Mouse (Mus musculus): ENCODE measurements around the gene Mgll.

Mgll gene

DNA sequence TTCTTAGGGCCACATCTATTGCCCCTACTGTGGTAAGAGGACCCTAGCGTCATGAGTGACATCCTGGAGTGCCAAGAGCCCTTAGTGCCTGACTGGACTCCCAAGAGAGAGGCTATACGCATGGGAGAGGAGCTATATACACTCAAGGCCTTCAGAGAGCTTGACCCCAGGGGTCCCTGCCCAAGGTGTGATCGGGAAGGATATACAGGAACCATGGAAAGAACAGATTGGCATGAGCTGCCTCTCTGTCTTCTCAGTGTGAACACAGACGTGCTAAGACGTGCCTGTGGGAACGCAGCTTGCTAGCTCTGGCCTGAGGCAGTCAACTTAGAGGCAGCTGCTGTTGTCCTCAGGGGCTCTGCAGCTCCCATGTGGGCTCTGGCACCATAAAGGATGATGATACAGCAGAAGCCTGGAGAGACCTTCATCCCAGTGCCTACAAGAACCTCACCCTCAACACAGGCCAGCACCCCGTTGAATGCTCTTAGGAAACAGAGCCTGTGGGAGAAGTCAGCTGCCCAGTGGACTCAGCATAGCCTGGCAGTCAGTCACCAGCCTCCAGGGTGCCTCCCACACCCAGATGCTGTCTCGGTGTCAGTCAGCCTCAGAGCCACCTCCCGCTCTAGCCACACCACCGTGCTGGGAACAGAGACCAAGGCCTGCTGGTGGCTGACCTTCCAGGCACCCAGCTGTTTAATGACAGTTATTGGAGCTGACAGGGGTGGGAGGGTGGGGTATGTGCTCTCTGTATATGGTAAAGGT, 61.8 kb downstream of the Mgll start:
- Histone ChIP-seq H3K27me3 (ENCODE audit: control insufficient read depth, insufficient read depth, low read length, poor library complexity, severe bottlenecking) (no peaks in the 10 kb centered on the region), H3K36me3 (ENCODE audit: control insufficient read depth, insufficient read depth, low read length, poor library complexity, severe bottlenecking) (no peaks in the 10 kb centered on the region)
- no peak for DNase-seq (ENCODE audit: low read depth, low spot score)

- DNase-seq (ENCODE audit: low read depth, low spot score) = no peak
- Histone ChIP-seq H3K27me3 (ENCODE audit: control insufficient read depth, insufficient read depth, low read length, poor library complexity, severe bottlenecking) (no peaks in the 10 kb centered on the region), H3K36me3 (ENCODE audit: control insufficient read depth, insufficient read depth, low read length, poor library complexity, severe bottlenecking) (no peaks in the 10 kb centered on the region)
These were observed 62.7 kb downstream of the Mgll start for GRCm38 (mm10) chr6:88786732-88787445.

DNA sequence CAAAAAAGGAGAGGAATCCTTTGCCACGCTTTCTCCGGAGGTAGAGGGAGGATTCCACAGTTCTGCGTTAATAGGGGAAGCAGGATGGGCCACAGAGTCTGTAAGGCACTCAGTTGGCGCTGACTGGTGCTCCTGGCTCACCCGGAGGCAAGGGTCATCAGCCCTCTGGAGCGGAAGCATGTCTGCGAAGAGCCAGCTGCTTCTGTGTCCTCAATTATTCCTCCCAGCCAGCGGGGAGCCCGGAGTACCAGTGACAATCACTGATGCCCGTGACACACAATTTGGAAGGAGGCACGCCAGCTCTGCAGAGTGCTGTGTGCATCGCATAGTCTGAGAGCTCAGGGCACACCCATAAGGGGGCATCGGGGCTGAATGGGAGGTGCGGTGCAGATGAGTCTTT, 63.3 kb downstream of the Mgll start:
- Histone ChIP-seq H3K27me3 (ENCODE audit: control insufficient read depth, insufficient read depth, low read length, poor library complexity, severe bottlenecking) (no peaks in the 10 kb centered on the region), H3K36me3 (ENCODE audit: control insufficient read depth, insufficient read depth, low read length, poor library complexity, severe bottlenecking) (no peaks in the 10 kb centered on the region)
- no peak for DNase-seq (ENCODE audit: low read depth, low spot score)

DNA sequence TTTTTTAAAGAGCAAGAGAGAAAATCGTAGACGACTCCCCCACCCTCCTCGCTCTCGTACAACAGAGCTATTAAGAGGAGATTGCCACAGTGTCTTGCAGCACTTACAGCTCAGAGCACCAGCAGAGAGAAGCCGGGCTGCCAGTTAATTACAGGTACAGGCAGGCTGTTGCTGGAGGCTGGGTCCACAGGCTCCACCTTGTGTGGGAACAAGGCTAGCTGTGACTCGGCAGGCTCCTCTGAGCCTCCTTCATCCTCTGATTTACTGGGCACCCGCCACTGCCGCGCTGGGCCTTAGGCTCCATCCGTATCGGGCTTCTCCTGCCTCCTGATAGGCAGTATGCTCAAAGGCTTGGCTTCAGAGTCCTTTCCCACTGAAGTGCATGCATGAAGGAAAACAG, 64.0 kb downstream of the Mgll start:
- Histone ChIP-seq H3K27me3 (ENCODE audit: control insufficient read depth, insufficient read depth, low read length, poor library complexity, severe bottlenecking) (no peaks in the 10 kb centered on the region), H3K36me3 (ENCODE audit: control insufficient read depth, insufficient read depth, low read length, poor library complexity, severe bottlenecking) (no peaks in the 10 kb centered on the region)
- no peak for DNase-seq (ENCODE audit: low read depth, low spot score)

DNA sequence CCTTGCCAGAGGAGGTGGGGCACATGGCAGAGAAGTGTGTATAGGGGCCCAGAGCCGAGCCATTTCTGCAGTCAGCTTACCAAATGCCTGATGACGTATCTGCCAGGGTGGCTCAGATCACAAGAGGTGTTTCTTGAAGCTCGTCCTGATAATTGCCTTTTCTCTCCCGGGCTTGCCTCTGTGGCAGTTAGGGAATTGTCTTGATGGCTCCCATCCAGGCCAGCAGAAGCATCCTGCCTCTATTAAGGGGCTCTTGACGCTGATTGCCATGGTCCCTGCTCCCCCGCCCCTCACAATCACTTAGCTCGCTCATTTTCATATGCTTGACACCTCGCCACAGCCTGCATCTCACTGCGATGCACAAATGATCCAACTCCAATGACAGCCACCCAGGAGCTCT, 67.1 kb downstream of the Mgll start:
- DNase-seq (ENCODE audit: low read depth, low spot score) = no peak
- Histone ChIP-seq H3K36me3 (ENCODE audit: control insufficient read depth, insufficient read depth, low read length, poor library complexity, severe bottlenecking) (no peaks in the 10 kb centered on the region), H3K27me3 (ENCODE audit: control insufficient read depth, insufficient read depth, low read length, poor library complexity, severe bottlenecking) (no peaks in the 10 kb centered on the region)

DNA sequence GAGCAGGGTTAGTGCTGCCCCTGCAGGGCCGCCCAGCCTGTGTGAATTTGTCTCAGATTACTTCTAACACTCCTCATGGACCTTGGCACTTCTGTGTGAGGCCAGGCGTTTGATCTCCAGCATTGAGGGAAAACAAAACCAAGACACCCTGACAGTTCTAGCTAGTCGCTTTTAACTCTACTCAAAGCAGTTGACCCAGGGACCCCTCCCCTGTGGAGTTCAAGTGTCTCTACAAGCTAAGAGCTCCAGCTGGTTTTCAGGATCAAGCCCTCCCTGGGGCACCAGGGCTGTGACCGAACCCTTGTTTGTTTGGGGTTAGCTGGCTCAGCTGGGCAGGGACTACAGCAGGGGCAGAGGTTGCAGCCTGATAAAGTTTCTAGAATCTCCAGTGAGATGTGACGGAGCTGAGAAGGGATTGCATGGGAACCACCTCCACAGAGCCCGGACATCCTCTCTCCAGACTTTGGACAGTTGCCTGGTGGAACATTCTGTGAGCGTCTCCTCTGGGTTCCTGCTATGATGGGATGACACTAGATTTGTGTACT, 68.0 kb downstream of the Mgll start:
- no peak for DNase-seq (ENCODE audit: low read depth, low spot score)
- H3K36me3 ChIP-seq (ENCODE audit: control insufficient read depth, insufficient read depth, low read length, poor library complexity, severe bottlenecking) = no peaks in the 10 kb centered on the region
- H3K27me3 ChIP-seq (ENCODE audit: control insufficient read depth, insufficient read depth, low read length, poor library complexity, severe bottlenecking) = no peaks in the 10 kb centered on the region

- no peaks in the 10 kb centered on the region for H3K36me3 ChIP-seq (ENCODE audit: control insufficient read depth, insufficient read depth, low read length, poor library complexity, severe bottlenecking)
- DNase-seq (ENCODE audit: low read depth, low spot score) = no peak
- no peaks in the 10 kb centered on the region for H3K27me3 ChIP-seq (ENCODE audit: control insufficient read depth, insufficient read depth, low read length, poor library complexity, severe bottlenecking)
These were observed 69.0 kb downstream of the Mgll start for GRCm38 (mm10) chr6:88793243-88793642.

GRCm38 (mm10) chr6:88793872-88794271, 69.7 kb downstream of the Mgll start:
- no peaks in the 10 kb centered on the region for H3K36me3 ChIP-seq (ENCODE audit: control insufficient read depth, insufficient read depth, low read length, poor library complexity, severe bottlenecking)
- DNase-seq (ENCODE audit: low read depth, low spot score) = no peak
- H3K27me3 ChIP-seq (ENCODE audit: control insufficient read depth, insufficient read depth, low read length, poor library complexity, severe bottlenecking) = no peaks in the 10 kb centered on the region

DNA sequence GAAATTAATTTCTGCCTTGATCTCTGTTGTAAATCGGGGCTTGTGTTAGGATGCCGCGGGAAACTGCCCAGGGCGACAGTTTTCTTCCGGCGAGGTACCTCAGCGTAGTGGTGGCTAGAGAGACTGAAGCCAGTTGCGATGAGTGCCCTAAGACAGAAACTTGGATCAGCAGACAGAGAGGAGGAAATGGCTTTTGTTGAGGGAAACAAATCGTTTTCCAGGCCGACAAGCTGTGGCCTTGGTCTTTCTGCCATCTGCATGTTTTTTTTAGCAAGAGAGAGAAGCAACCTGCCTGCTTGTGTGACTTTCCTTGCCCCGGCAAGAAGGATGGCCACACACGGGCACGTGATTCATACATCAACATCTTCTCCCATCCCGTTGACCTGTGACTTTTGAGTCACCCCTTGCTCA, 70.4 kb downstream of the Mgll start:
- Histone ChIP-seq H3K27me3 (ENCODE audit: control insufficient read depth, insufficient read depth, low read length, poor library complexity, severe bottlenecking) (no peaks in the 10 kb centered on the region), H3K36me3 (ENCODE audit: control insufficient read depth, insufficient read depth, low read length, poor library complexity, severe bottlenecking) (no peaks in the 10 kb centered on the region)
- no peak for DNase-seq (ENCODE audit: low read depth, low spot score)

DNA sequence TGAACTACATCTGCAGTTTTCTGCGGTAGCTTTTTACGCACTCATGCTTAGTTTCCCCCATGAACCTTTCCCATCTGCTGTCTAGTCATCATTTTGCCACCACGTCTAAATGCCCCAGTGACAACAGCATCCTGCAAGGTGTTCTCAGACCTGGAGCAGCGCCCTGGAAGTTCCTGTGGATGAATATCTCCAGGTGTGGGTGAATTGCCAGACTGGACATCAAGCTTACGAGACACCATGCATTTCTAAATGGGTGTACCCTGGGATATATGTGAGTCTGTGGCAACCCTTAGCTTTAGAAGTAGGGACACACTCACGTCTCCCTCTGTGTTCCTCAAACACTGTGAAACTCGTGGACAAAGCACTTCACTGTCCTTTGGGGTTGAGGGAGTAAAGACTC, 76.0 kb downstream of the Mgll start:
- Histone ChIP-seq H3K27me3 (ENCODE audit: control insufficient read depth, insufficient read depth, low read length, poor library complexity, severe bottlenecking) (no peaks in the 10 kb centered on the region), H3K36me3 (ENCODE audit: control insufficient read depth, insufficient read depth, low read length, poor library complexity, severe bottlenecking) (no peaks in the 10 kb centered on the region)
- no peak for DNase-seq (ENCODE audit: low read depth, low spot score)

DNA sequence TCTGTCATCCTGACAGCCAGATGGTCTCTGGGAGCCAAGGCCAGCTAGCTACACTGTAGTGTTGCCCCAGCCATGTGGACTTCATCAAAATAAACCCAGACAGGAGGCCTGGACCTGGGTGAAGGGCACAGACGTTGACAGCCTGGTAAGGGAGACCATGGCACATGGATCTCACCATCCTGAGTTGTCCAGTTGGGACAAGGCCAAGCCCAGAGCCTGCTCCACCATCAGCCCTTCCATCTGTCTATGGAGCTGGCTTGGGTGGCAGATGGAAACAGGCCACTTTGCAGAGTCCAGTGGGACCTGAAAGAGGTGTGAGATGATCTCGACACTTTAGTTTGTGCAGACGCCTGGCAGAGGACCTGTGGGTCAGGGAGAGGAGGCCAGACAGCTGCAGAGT, 76.5 kb downstream of the Mgll start:
- no peak for DNase-seq (ENCODE audit: low read depth, low spot score)
- H3K36me3 ChIP-seq (ENCODE audit: control insufficient read depth, insufficient read depth, low read length, poor library complexity, severe bottlenecking) = no peaks in the 10 kb centered on the region
- H3K27me3 ChIP-seq (ENCODE audit: control insufficient read depth, insufficient read depth, low read length, poor library complexity, severe bottlenecking) = no peaks in the 10 kb centered on the region

DNA sequence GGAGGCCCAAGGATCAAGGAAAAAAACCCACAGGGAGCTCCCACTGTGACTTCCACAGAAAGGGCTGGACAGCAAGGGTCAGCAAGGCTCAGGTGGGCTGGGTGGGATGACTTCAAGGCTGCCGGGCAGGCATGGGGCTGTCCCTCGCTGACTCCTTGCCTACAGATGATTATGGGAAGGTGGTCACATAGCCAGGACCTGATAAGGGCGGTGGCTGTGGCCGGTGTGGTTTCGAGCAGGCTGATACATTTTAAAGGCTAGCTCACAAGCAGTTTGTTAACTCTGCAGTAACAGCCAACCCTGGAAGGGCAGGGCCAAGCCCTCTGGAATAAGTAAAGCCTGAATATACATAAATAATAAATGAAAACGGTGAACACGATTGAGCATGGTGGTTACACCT, 78.8 kb downstream of the Mgll start:
- H3K27me3 ChIP-seq (ENCODE audit: control insufficient read depth, insufficient read depth, low read length, poor library complexity, severe bottlenecking) = no peaks in the 10 kb centered on the region
- no peak for DNase-seq (ENCODE audit: low read depth, low spot score)
- no peaks in the 10 kb centered on the region for H3K36me3 ChIP-seq (ENCODE audit: control insufficient read depth, insufficient read depth, low read length, poor library complexity, severe bottlenecking)

GRCm38 (mm10) chr6:88803957-88804695, 79.9 kb downstream of the Mgll start:
- Histone ChIP-seq H3K27me3 (ENCODE audit: control insufficient read depth, insufficient read depth, low read length, poor library complexity, severe bottlenecking) (no peaks in the 10 kb centered on the region), H3K36me3 (ENCODE audit: control insufficient read depth, insufficient read depth, low read length, poor library complexity, severe bottlenecking) (no peaks in the 10 kb centered on the region)
- no peak for DNase-seq (ENCODE audit: low read depth, low spot score)

DNA sequence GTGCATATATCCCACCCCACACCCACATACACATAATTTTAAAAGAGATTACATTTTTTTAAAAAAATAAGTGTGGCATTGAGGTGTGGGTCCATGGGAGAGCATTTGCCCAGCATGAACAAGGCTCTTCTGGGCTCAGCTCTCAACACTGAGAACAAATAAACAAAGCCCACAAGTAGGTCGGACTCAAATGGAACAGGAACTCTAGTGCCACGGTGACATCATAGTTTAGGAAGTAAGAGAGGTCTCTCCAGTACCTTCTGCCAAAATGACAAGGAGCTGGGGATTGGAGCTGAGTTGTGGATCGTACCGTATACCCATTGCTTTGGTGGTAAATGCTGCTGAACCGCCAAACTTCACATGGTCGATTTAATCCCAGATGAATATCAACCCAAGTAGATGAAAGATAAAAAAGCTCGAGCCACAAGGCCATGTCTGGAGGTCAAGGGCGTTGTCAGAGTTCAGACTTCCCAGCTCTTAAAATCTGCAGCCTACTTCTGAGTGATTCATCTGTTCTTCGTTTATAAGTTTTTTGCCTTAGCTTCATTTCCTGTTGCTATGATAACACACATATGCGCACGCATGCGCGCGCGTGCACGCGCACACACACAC, 80.9 kb downstream of the Mgll start:
- H3K27me3 ChIP-seq (ENCODE audit: control insufficient read depth, insufficient read depth, low read length, poor library complexity, severe bottlenecking) = no peaks in the 10 kb centered on the region
- no peak for DNase-seq (ENCODE audit: low read depth, low spot score)
- no peaks in the 10 kb centered on the region for H3K36me3 ChIP-seq (ENCODE audit: control insufficient read depth, insufficient read depth, low read length, poor library complexity, severe bottlenecking)

Measured in splenic B cell, adult 2 months (primary cell).